Mouse (Mus musculus) thymus, adult 2 months (tissue): ENCODE results near the gene Elovl1. TPM values are rescaled to one million over a fixed set of nuclear protein-coding genes. Genes with fewer than 3 reads are reported as not detected.

ENCODE experiments used
- DNase-seq: peaks from one replicate; pipeline ENCODE4 v3.0.0; 2021
- H3K27ac ChIP-seq: fragments of 200-500 bp; 2 replicates; pipeline ENCODE4 v1.5.1; 2012; ENCODE audit warnings: low read length, control low read depth; ENCODE audit not compliant: control insufficient read depth, insufficient read depth
- H3K27me3 ChIP-seq: fragments of 200-500 bp; 2 replicates; pipeline ENCODE4 v1.6.1; 2012; ENCODE audit warnings: mild to moderate bottlenecking, low read length, moderate library complexity, mixed read lengths; ENCODE audit not compliant: control insufficient read depth, insufficient read depth
- H3K36me3 ChIP-seq: fragments of 200-500 bp; 2 replicates; pipeline ENCODE4 v1.6.1; 2012; ENCODE audit warnings: mild to moderate bottlenecking, low read length, moderate library complexity; ENCODE audit not compliant: control insufficient read depth, insufficient read depth
- H3K4me1 ChIP-seq: fragments of 200-500 bp; replicated peaks from 2 replicates; pipeline ENCODE4 v1.6.1; 2012; ENCODE audit warnings: low read length; ENCODE audit not compliant: control insufficient read depth, insufficient read depth
- H3K4me3 ChIP-seq: fragments of 200-500 bp; 2 replicates; pipeline ENCODE4 v1.5.1; 2012; ENCODE audit warnings: mild to moderate bottlenecking, low read length, control low read depth, moderate library complexity; ENCODE audit not compliant: control insufficient read depth, insufficient read depth
- CTCF ChIP-seq: fragments of 200-500 bp; IDR thresholded peaks from 2 replicates; pipeline ENCODE4 v1.5.1; 2012; ENCODE audit warnings: mild to moderate bottlenecking, control low read depth, low read length, moderate library complexity, borderline replicate concordance; ENCODE audit not compliant: control insufficient read depth, poor library complexity, insufficient read depth; ENCODE audit errors: extremely low read depth
- POLR2A ChIP-seq: fragments of 200-500 bp; IDR thresholded peaks from 2 replicates; pipeline ENCODE4 v1.6.1; 2012; ENCODE audit warnings: mild to moderate bottlenecking, low read length, control low read depth, moderate library complexity; ENCODE audit not compliant: control insufficient read depth, poor library complexity, insufficient read depth; ENCODE audit errors: extremely low read depth
- WGBS: fragments of 180-500 bp; shearing (Covaris S2); methylation state at CpG from one replicate; pipeline ENCODE4 v1.1.7; 2018; 5-methylcytosine and 5-hydroxymethylcytosine counted together
- polyA plus RNA-seq: library from polyadenylated mRNA; depleted of rRNA; stranded (reverse); fragments of >200 nt; gene quantifications from 2 replicates; pipeline ENCODE4 v1.2.3, GENCODE M21; 2012; rRNA removed

The Elovl1 gene
- polyA plus RNA-seq, 1 experiment = 155 TPM

GRCm38 (mm10) chr4:118471281-118471680, 43.4 kb downstream of the Elovl1 start:
- no peaks in the 10 kb centered on the region for H3K27me3 ChIP-seq
- TF ChIP-seq POLR2A (no peak), CTCF (no peak)
- DNase-seq = no peak
- H3K4me3 ChIP-seq = no peak overlapping the region
- no peak overlapping the region for H3K27ac ChIP-seq
- no peaks in the 10 kb centered on the region for H3K4me1 ChIP-seq
- no peaks in the 10 kb centered on the region for H3K36me3 ChIP-seq
- WGBS = 95% methylated on average over 6 of the region's 6 CpGs

GRCm38 (mm10) chr4:118472687-118473086, 44.8 kb downstream of the Elovl1 start:
- Histone ChIP-seq H3K4me3 (no peak overlapping the region), H3K27me3 (no peaks in the 10 kb centered on the region), H3K27ac (no peak overlapping the region), H3K36me3 (no peaks in the 10 kb centered on the region), H3K4me1 (no peaks in the 10 kb centered on the region)
- 95% methylated on average over 11 of the region's 11 CpGs for WGBS
- TF ChIP-seq POLR2A = no peak
- no peak for TF ChIP-seq CTCF
- DNase-seq = no peak

- no peaks in the 10 kb centered on the region for H3K36me3 ChIP-seq
- H3K4me3 ChIP-seq = no peak overlapping the region
These were observed 49.1 kb downstream of the Elovl1 start for GRCm38 (mm10) chr4:118476773-118477530.

More at GRCm38 (mm10) chr4:118476773-118477530, 49.1 kb downstream of the Elovl1 start:
- Histone ChIP-seq H3K27ac (no peak overlapping the region), H3K4me1 (no peaks in the 10 kb centered on the region), H3K27me3 (no peaks in the 10 kb centered on the region)
- TF ChIP-seq CTCF = no peak
- no peak for TF ChIP-seq POLR2A
- DNase-seq = no peak
- WGBS = 92% methylated on average over 15 of the region's 15 CpGs

Other genes with a start within 250 kb of the Elovl1 start
- 63.9 and 69.2 TPM in 2 replicates for gene Kdm4a, start 248.1 kb upstream of the Elovl1 start, polyA plus RNA-seq
- 165 and 202 TPM in 2 replicates for gene Ptprf, start 136.7 kb upstream of the Elovl1 start, polyA plus RNA-seq
- 90.6 and 96.7 TPM in 2 replicates for gene Szt2, start 18.8 kb upstream of the Elovl1 start, polyA plus RNA-seq
- 40.1 and 40.8 TPM in 2 replicates for gene Med8, start 18.8 kb upstream of the Elovl1 start, polyA plus RNA-seq
- 152 and 211 TPM in 2 replicates for gene Cdc20, start 9.3 kb downstream of the Elovl1 start, polyA plus RNA-seq
- gene Mpl, start 29.4 kb downstream of the Elovl1 start, polyA plus RNA-seq = 0.11 and 0.28 TPM in 2 replicates
- 9.4 and 11.7 TPM in 2 replicates for gene Tie1, start 62.0 kb downstream of the Elovl1 start, polyA plus RNA-seq
- 1.6 and 2.1 TPM in 2 replicates for gene 2610528J11Rik, start 98.9 kb downstream of the Elovl1 start, polyA plus RNA-seq
- 1.7 and 2.1 TPM in 2 replicates for gene Tmem125, start 116.0 kb downstream of the Elovl1 start, polyA plus RNA-seq
- 0.05 TPM in 2 replicates for gene Cfap57, start 192.7 kb downstream of the Elovl1 start, polyA plus RNA-seq
- 29.7 and 32.1 TPM in 2 replicates for gene Ebna1bp2, start 192.7 kb downstream of the Elovl1 start, polyA plus RNA-seq
- gene Olfr62, start 230.9 kb downstream of the Elovl1 start, polyA plus RNA-seq = not detected in 2 replicates